Mouse (Mus musculus) G1E (cell line): ENCODE results near the gene Tpo. TPM values are rescaled to one million over a fixed set of nuclear protein-coding genes. Genes with fewer than 3 reads are reported as not detected.

Source experiments
- ATAC-seq: 2 replicates; pipeline ENCODE4 v1.8.0; 2016; ENCODE audit warnings: mild to moderate bottlenecking; ENCODE audit not compliant: insufficient number of reproducible peaks, poor library complexity, low FRiP score, severe bottlenecking; ENCODE audit errors: extremely low read depth
- DNase-seq: peaks from one replicate; pipeline ENCODE4 v3.0.0; 2012; ENCODE audit warnings: low spot score
- H3K27me3 ChIP-seq: 2 replicates; pipeline ENCODE4 v1.6.1; 2012; ENCODE audit warnings: mild to moderate bottlenecking, low read length, inconsistent platforms; ENCODE audit not compliant: insufficient read depth
- H3K36me3 ChIP-seq: replicated peaks from 2 replicates; pipeline ENCODE3; 2012; ENCODE audit warnings: mild to moderate bottlenecking, inconsistent platforms
- H3K4me1 ChIP-seq: 2 replicates; pipeline ENCODE4 v1.6.1; 2012; ENCODE audit warnings: low read depth, low read length, inconsistent platforms, mixed read lengths; ENCODE audit not compliant: insufficient read depth
- H3K4me3 ChIP-seq: 2 replicates; pipeline ENCODE4 v1.5.1; 2012; ENCODE audit warnings: low read depth, mild to moderate bottlenecking, inconsistent platforms, low read length, moderate library complexity, mixed read lengths
- H3K9me3 ChIP-seq: replicated peaks from 2 replicates; pipeline ENCODE4 v1.6.1; 2012; ENCODE audit warnings: inconsistent platforms
- CTCF ChIP-seq: IDR thresholded peaks from 2 replicates; pipeline ENCODE4 v1.5.1; 2012; ENCODE audit warnings: low read depth, low read length, inconsistent platforms, mixed read lengths
- GATA1 ChIP-seq: IDR thresholded peaks from 2 replicates; pipeline ENCODE4 v1.6.1; 2012; ENCODE audit warnings: borderline replicate concordance, low read length, inconsistent platforms, mixed read lengths
- GATA2 ChIP-seq: IDR thresholded peaks from 2 replicates; pipeline ENCODE4 v1.6.1; 2012; ENCODE audit warnings: low read depth, low read length, inconsistent platforms, borderline replicate concordance
- POLR2AphosphoS5 ChIP-seq: IDR thresholded peaks from 2 replicates; pipeline ENCODE4 v1.6.1; 2012; ENCODE audit warnings: low read depth, low read length, inconsistent platforms; ENCODE audit not compliant: insufficient replicate concordance
- TAL1 ChIP-seq: conservative IDR thresholded peaks from 2 replicates; pipeline ENCODE4 v1.6.1; 2012; ENCODE audit warnings: low read depth, low read length, inconsistent platforms, mixed read lengths
- polyA plus RNA-seq: library from polyadenylated mRNA; stranded (reverse); fragments of >175 nt; gene quantifications from 2 replicates; pipeline ENCODE4 v1.2.3, GENCODE M21; 2012
- total RNA-seq, 2 experiments: library from RNA; stranded (forward) in 1 of 2; stranded (reverse) in 1 of 2; fragments of 200-1000 nt in 1 of 2; fragments of >200 nt in 1 of 2; fragmentation: Nextera tagmentation in 1 of 2; gene quantifications; 2 replicates each; pipeline ENCODE4 v1.2.3; 2014 to 2017

Tpo gene
- total RNA-seq (2014; fragmentation: Nextera tagmentation) (not detected in 2 replicates), total RNA-seq (2017) (0.05 TPM in 1 of 2 replicates, not detected in the other), polyA plus RNA-seq (not detected in 2 replicates)

- TF ChIP-seq CTCF, result no peak
- no peak for TF ChIP-seq GATA1
- no peak for TF ChIP-seq GATA2
- no peak for TF ChIP-seq POLR2AphosphoS5
- ATAC-seq (no peak), DNase-seq (no peak)
- H3K9me3 ChIP-seq, result peaks cover 36% of the 10 kb centered on the region
- no peak within 1 kb of the TSS for H3K4me3 ChIP-seq
- no peaks in the 10 kb centered on the region for H3K27me3 ChIP-seq
- no peaks in the 10 kb centered on the region for H3K36me3 ChIP-seq
- H3K4me1 ChIP-seq, result no peaks in the 10 kb centered on the region
These were observed at the start of gene Tpo for GRCm38 (mm10) chr12:30132524-30132923. Gene Tpo, minus strand, starts transcription at chr12:30132624.

GRCm38 (mm10) chr12:30181721-30182120, 49.3 kb upstream of the Tpo start:
- no peak for DNase-seq
- Histone ChIP-seq H3K4me1 (no peaks in the 10 kb centered on the region), H3K4me3 (no peak overlapping the region), H3K36me3 (no peaks in the 10 kb centered on the region), H3K27me3 (no peaks in the 10 kb centered on the region), H3K9me3 (peaks cover 35% of the 10 kb centered on the region)
- no peak for TF ChIP-seq CTCF
- TF ChIP-seq POLR2AphosphoS5, result no peak
- TF ChIP-seq GATA1, result no peak
- TF ChIP-seq TAL1, result no peak
- no peak for TF ChIP-seq GATA2
- ATAC-seq, result no peak

GRCm38 (mm10) chr12:30179623-30180022, 47.2 kb upstream of the Tpo start:
- no peak for DNase-seq
- H3K9me3 ChIP-seq, result peaks cover 46% of the 10 kb centered on the region
- no peak for ATAC-seq
- no peak overlapping the region for H3K4me3 ChIP-seq
- H3K36me3 ChIP-seq, result no peaks in the 10 kb centered on the region
- H3K4me1 ChIP-seq, result no peaks in the 10 kb centered on the region
- H3K27me3 ChIP-seq, result no peaks in the 10 kb centered on the region
- TF ChIP-seq TAL1 (no peak), GATA1 (no peak), CTCF (no peak), POLR2AphosphoS5 (no peak), GATA2 (no peak)

- H3K4me1 ChIP-seq, result no peaks in the 10 kb centered on the region
- TF ChIP-seq GATA2 (no peak), GATA1 (no peak), CTCF (no peak)
- H3K36me3 ChIP-seq, result no peaks in the 10 kb centered on the region
- H3K9me3 ChIP-seq, result peaks cover 33% of the 10 kb centered on the region
- ATAC-seq (no peak), DNase-seq (no peak)
- H3K4me3 ChIP-seq, result no peak overlapping the region
- H3K27me3 ChIP-seq, result no peaks in the 10 kb centered on the region
These were observed 45.5 kb upstream of the Tpo start for GRCm38 (mm10) chr12:30177966-30178365.

GRCm38 (mm10) chr12:30177529-30177928, 45.1 kb upstream of the Tpo start:
- no peak for ATAC-seq

GRCm38 (mm10) chr12:30168491-30168890, 36.1 kb upstream of the Tpo start:
- no peak for DNase-seq
- no peaks in the 10 kb centered on the region for H3K36me3 ChIP-seq
- peaks cover 27% of the 10 kb centered on the region for H3K9me3 ChIP-seq
- H3K4me1 ChIP-seq, result no peaks in the 10 kb centered on the region
- no peaks in the 10 kb centered on the region for H3K27me3 ChIP-seq
- ATAC-seq, result no peak
- no peak overlapping the region for H3K4me3 ChIP-seq
- TF ChIP-seq TAL1, result no peak
- TF ChIP-seq CTCF, result no peak
- TF ChIP-seq POLR2AphosphoS5, result no peak
- TF ChIP-seq GATA1, result no peak
- no peak for TF ChIP-seq GATA2

More at GRCm38 (mm10) chr12:30177529-30177928, 45.1 kb upstream of the Tpo start:
- DNase-seq, result no peak
- Histone ChIP-seq H3K9me3 (peaks cover 28% of the 10 kb centered on the region), H3K4me1 (no peaks in the 10 kb centered on the region), H3K27me3 (no peaks in the 10 kb centered on the region), H3K36me3 (no peaks in the 10 kb centered on the region), H3K4me3 (no peak overlapping the region)
- no peak for TF ChIP-seq CTCF
- no peak for TF ChIP-seq POLR2AphosphoS5
- no peak for TF ChIP-seq TAL1
- TF ChIP-seq GATA2, result no peak
- TF ChIP-seq GATA1, result no peak

- no peaks in the 10 kb centered on the region for H3K36me3 ChIP-seq
- H3K4me1 ChIP-seq, result no peaks in the 10 kb centered on the region
- TF ChIP-seq GATA2 (no peak), CTCF (no peak), TAL1 (no peak), POLR2AphosphoS5 (no peak), GATA1 (no peak)
- H3K4me3 ChIP-seq, result no peak overlapping the region
- H3K27me3 ChIP-seq, result no peaks in the 10 kb centered on the region
- no peak for ATAC-seq
- no peak for DNase-seq
- H3K9me3 ChIP-seq, result peaks cover 42% of the 10 kb centered on the region
These were observed 32.1 kb upstream of the Tpo start for GRCm38 (mm10) chr12:30164538-30164937.
